Mouse (Mus musculus) hindbrain, embryonic 12.5 days (tissue): Measurements from ENCODE around the gene Bin2. TPM values are rescaled to one million over a fixed set of nuclear protein-coding genes. Genes with fewer than 3 reads are reported as not detected.

Experiments used
- ATAC-seq: fragments of 200-750 bp; cut with Nextera tagmentation; 2 replicates; pipeline ENCODE4 v1.8.0; 2017; ENCODE audit warnings: moderate TSS enrichment; ENCODE audit not compliant: low FRiP score
- H3K27ac ChIP-seq: fragments of 300-500 bp; sonication (generic); 2 replicates; pipeline ENCODE4 v1.5.1; 2016; ENCODE audit warnings: mild to moderate bottlenecking
- H3K27me3 ChIP-seq: fragments of 300-500 bp; sonication (generic); 2 replicates; pipeline ENCODE4 v1.6.1; 2016; ENCODE audit warnings: mild to moderate bottlenecking
- H3K36me3 ChIP-seq: fragments of 300-500 bp; sonication (generic); 2 replicates; pipeline ENCODE4 v1.6.1; 2016; ENCODE audit warnings: mild to moderate bottlenecking
- H3K4me1 ChIP-seq: fragments of 300-500 bp; sonication (generic); 2 replicates; pipeline ENCODE4 v1.6.1; 2016
- H3K4me2 ChIP-seq: fragments of 300-500 bp; sonication (generic); replicated peaks from 2 replicates; pipeline ENCODE4 v1.6.1; 2016; ENCODE audit warnings: mild to moderate bottlenecking
- H3K4me3 ChIP-seq: fragments of 300-500 bp; sonication (generic); 2 replicates; pipeline ENCODE4 v1.5.1; 2016; ENCODE audit warnings: mild to moderate bottlenecking
- H3K9ac ChIP-seq: fragments of 300-500 bp; sonication (generic); 2 replicates; pipeline ENCODE4 v1.6.1; 2016; ENCODE audit warnings: mild to moderate bottlenecking, moderate library complexity
- H3K9me3 ChIP-seq: fragments of 300-500 bp; sonication (generic); replicated peaks from 2 replicates; pipeline ENCODE4 v1.6.1; 2016; ENCODE audit warnings: mild to moderate bottlenecking
- WGBS: fragments of 180-500 bp; shearing (Covaris S2); methylation state at CpG from one replicate; pipeline ENCODE4 v1.1.7; 2016; 5-methylcytosine and 5-hydroxymethylcytosine counted together
- polyA plus RNA-seq: library from polyadenylated mRNA; unstranded; fragments of >200 nt; fragmentation: Nextera tagmentation; extraction: Ambion mirVana; gene quantifications from 2 replicates; pipeline ENCODE4 v1.2.1, GENCODE M21; 2016

The Bin2 gene
- polyA plus RNA-seq, 1 experiment from 2014 or later: 3.0 TPM

DNA sequence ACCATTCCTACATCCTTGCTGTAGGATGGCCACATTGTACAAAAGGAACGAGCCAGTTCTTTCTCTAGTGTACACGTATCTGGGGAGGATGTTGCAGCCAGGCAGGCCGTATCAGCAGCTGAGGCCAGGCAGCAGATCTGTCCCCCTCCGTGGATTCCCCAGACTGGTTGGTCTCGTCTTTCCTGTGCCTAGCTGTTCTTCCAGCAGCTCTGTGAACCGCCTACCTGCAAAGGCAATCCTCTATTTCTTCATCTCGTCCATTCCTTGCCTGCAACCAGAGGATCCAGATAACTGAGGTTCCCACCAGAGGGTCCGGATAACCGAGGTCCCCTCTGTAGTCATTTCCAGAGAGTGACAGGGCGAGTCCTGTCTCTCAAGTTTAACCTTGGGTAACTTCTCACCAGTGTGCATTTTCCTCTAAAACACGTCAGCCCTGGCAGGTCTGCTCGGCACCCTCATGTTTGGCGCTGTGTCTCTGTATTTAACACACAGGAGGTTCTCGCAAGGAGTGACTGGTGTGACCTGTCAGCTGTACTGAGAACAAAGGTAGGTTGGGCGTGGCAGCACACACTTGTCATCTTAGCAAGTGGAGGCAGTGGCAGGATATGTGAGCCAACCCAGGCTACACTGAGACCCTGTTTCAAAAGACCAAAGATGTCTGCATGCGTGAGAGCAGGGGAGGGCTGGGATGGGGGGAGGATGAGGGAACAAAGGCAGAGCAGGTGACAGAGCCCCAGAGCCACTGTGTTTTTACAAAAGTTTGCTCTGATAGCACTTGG lies 29.2 kb downstream of the Bin2 start:
- Histone ChIP-seq H3K4me1 (peaks cover 13% of the 10 kb centered on the region), H3K36me3 (no peaks in the 10 kb centered on the region), H3K27ac (no peak overlapping the region), H3K9ac (no peak overlapping the region), H3K9me3 (no peaks in the 10 kb centered on the region), H3K4me2 (no peak overlapping the region), H3K4me3 (no peak overlapping the region), H3K27me3 (peaks cover 39% of the 10 kb centered on the region)
- 69% methylated on average over 16 of the region's 16 CpGs for WGBS
- no peak for ATAC-seq

DNA sequence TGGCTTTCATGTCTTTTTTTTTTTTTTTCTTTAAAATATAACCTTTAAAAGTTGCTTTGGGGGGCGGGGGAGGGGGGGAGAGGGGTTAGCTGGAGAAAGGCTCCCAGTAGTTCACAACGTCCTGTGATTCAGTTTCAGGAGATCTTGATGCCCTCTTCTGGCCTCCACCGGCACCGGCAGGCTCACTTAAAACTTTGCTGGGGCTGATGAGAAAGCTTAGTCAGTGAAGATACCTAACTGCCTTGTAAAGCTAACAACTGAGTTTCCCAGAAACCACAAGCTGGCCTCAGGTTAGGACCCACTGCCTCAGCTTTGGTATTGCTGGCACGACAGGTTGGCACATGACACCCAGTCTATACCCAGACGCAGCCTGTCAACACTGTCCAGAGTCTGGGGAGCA lies 31.7 kb downstream of the Bin2 start:
- no peak for ATAC-seq
- H3K4me2 ChIP-seq: no peak overlapping the region
- H3K4me3 ChIP-seq: no peak overlapping the region
- no peaks in the 10 kb centered on the region for H3K9me3 ChIP-seq
- 16% methylated on average over 6 of the region's 6 CpGs for WGBS
- peaks cover 13% of the 10 kb centered on the region for H3K4me1 ChIP-seq
- no peak overlapping the region for H3K9ac ChIP-seq
- peaks cover 59% of the 10 kb centered on the region for H3K27me3 ChIP-seq
- no peaks in the 10 kb centered on the region for H3K36me3 ChIP-seq
- no peak overlapping the region for H3K27ac ChIP-seq

DNA sequence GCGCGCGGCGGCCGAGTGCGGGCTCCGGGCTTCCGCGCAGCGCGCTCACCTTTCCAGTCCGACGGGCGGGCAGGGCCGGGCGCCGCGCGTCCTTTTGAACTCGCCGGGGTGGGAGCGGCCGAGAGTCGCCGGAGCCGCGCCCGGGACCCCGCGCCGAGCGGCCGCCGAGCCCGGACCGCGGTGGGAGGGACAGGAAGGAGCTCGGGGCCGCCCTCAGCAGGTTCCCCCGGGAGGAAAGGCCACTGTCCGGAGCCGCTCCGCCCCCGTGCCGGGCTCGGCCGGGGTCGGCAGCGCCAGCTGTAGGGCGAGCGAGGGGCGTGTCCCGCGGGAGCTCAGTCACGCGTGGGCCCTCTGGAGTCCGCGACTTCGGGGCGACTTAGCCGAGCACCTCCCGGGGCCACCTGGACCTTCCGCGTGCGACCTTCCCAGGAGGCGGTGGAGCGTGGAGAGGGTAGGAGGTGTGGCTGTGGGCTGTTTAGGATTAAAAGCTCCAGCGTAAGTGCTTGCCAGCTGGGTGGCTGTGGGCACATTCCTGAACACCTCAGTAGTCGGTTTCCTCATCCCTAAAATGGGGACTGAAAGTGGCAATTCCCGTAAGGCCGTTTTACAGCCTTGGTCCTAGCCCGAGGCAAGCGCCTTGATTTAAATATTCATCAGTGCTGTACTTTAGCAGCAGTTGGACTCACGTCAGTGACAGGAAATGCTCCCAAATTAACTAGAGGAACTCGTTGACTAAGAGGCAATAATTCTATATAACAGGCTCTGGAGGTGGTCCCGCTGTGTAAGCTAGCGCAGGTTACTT lies 32.5 kb downstream of the Bin2 start, which contains the start of gene Smagp:
Gene Smagp (minus strand): TSS at position 241 of the 802 bp plus-strand sequence.
- Histone ChIP-seq H3K36me3 (no peaks in the 10 kb centered on the region), H3K27me3 (peaks cover 62% of the 10 kb centered on the region), H3K4me2 (peak within 1 kb of the TSS; percentile 69), H3K9me3 (no peaks in the 10 kb centered on the region), H3K4me1 (peaks cover 13% of the 10 kb centered on the region), H3K4me3 (peak within 1 kb of the TSS; percentile 46), H3K27ac (no peak within 1 kb of the TSS), H3K9ac (peak within 1 kb of the TSS; percentile 40)
- ATAC-seq: no peak
- WGBS: under 1% methylated on average over 68 of the region's 77 CpGs

DNA sequence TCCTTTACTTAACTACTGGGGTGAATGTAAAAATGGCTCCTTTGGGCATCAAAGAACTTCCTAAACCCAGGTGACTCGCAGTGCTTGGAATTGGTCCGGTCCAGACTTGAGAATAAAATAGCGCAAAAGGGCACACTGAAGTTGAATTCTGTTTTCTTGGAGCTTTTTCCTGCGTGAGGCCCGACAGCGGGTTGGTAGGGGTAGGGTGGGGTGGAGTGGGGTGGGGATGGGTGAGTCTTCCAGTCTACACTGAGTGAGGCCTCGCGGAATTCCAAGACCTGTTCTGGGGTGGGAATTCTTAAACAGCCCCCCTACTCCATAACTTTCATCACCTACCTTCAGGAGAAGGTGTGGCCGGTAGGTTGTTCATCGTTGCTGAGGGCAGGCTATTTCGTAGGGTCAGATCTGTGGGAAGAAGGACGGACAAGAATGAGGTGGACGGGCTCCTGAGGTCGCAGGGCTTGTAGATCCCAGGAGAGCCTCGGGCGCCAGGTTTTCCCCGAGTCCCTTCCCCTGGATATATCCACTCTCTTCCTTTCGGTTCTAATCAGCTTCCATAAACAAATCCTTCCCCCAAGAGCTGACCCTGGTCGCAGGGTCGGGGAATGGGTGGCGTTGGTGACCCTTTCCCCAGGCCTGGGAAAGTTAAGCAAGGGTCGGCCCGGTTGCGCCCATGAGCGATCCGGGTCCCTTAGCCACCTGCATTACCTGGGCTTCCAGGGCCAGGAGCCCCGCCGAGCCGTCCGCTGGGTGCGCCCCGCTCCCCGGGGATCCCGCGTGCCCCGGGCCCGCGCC lies 33.3 kb downstream of the Bin2 start:
- peak overlapping the region; percentile 69 for H3K4me2 ChIP-seq
- ATAC-seq: no peak
- no peak overlapping the region for H3K27ac ChIP-seq
- peaks cover 62% of the 10 kb centered on the region for H3K27me3 ChIP-seq
- peak overlapping the region; percentile 46 for H3K4me3 ChIP-seq
- no peaks in the 10 kb centered on the region for H3K36me3 ChIP-seq
- peaks cover 13% of the 10 kb centered on the region for H3K4me1 ChIP-seq
- H3K9me3 ChIP-seq: no peaks in the 10 kb centered on the region
- H3K9ac ChIP-seq: peak overlapping the region; percentile 40
- 4% methylated on average over 38 of the region's 38 CpGs for WGBS

DNA sequence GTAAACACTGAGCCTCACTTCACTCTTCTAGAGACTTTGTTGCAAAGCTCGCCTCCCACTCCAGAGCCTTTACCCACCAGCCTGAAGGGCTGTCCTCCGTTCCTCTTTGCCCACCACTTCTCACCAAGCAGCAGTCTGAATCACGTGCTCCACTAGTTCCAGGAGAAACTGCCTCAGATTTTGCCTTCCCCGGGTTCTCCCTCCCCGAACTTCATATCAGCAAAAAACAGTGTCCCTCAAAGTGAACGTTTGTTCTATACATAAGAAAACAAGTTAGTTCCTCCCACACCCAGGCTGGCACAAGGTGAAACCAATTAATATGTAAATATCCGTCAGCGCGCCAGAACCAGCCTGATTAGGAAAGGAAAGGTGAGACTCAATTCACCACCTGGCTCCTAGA lies 34.1 kb downstream of the Bin2 start:
- H3K36me3 ChIP-seq: no peaks in the 10 kb centered on the region
- H3K9me3 ChIP-seq: no peaks in the 10 kb centered on the region
- H3K9ac ChIP-seq: no peak overlapping the region
- no peak for ATAC-seq
- H3K4me1 ChIP-seq: peaks cover 13% of the 10 kb centered on the region
- H3K4me2 ChIP-seq: no peak overlapping the region
- no peak overlapping the region for H3K27ac ChIP-seq
- 9% methylated on average over 9 of the region's 9 CpGs for WGBS
- H3K4me3 ChIP-seq: no peak overlapping the region
- peaks cover 62% of the 10 kb centered on the region for H3K27me3 ChIP-seq

DNA sequence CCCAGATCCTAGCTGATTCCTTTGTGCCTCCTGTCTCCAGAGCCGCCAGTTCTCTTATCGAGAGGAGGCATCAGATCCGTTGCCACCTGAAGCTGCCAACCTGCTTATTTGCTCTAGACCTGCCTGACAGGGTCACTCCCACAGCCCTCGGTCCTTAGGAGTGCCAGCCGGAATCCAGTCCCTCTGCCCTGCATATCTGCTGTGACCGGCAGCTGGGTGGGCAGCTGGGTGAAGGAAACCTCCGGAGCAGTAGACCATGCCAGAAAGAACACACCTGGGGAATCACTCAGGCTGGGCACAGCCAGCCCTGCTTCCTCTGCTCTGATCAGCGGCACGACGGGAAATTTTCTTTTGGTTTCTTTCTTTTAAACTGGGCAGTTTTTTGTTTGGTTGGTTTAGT lies 36.0 kb downstream of the Bin2 start:
- Histone ChIP-seq H3K36me3 (no peaks in the 10 kb centered on the region), H3K4me1 (peaks cover 14% of the 10 kb centered on the region), H3K4me2 (no peak overlapping the region), H3K9ac (no peak overlapping the region), H3K27me3 (peaks cover 61% of the 10 kb centered on the region), H3K9me3 (no peaks in the 10 kb centered on the region), H3K4me3 (no peak overlapping the region), H3K27ac (no peak overlapping the region)
- no peak for ATAC-seq
- whole genome bisulfite sequencing: 80% methylated on average over 10 of the region's 10 CpGs

DNA sequence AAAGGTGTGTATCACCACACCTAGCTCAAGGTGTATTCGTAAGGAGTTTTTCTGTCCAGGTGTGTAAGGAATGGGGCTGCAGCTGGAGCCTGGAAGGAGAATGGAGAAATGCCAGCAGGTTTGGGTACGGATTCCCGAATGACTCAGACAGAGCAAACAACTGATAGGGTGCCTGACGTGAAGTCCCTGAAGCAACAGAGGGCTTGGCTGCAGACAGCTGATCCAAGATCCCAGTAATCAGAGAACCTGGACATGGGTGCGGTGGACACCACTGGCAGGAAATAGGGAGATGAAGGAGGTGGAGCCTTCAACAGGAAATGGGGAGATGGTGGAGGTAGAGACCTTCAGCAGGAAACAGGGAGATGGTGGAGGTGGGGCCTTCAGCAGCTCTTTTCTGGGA lies 37.0 kb downstream of the Bin2 start:
- 87% methylated on average over 5 of the region's 5 CpGs for WGBS
- Histone ChIP-seq H3K36me3 (no peaks in the 10 kb centered on the region), H3K4me1 (peaks cover 20% of the 10 kb centered on the region), H3K27ac (no peak overlapping the region), H3K27me3 (peaks cover 50% of the 10 kb centered on the region), H3K4me2 (no peak overlapping the region), H3K9ac (no peak overlapping the region), H3K4me3 (no peak overlapping the region), H3K9me3 (no peaks in the 10 kb centered on the region)
- ATAC-seq: no peak

DNA sequence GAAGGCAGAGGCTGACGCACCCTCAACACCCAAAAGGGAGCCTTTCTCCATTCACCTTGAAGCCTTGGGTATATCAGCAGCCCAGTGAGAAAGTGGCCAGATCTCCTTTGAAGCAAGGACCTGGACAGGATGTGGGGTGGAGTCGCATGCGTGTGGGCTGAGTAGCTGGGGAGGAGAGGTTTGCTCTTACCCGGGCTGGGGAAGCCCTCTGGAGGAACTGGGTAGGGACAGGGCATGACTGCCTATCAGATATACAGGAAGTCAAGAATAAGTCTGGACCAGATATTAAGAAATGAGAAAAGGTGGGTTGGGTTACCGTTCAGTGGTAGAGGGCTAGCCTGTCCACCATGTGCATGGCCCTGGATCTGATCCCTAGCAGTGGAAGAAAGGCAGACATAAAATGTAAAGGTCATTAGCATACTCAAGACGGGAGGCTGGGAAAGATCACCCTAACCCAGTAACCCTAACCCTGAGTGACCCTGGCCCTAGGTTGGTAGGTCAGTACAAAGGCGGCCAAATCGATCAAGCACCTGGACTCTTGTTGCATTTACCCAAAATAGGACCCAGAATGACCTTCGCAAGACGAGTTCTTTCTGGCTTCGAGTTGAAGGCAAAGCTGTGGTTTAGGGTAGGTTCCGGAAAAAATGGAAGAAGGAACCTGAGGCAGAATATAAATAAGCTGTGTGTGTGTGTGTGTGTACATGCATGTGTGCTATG lies 37.7 kb downstream of the Bin2 start:
- H3K9ac ChIP-seq: no peak overlapping the region
- H3K27ac ChIP-seq: no peak overlapping the region
- no peak overlapping the region for H3K4me3 ChIP-seq
- H3K27me3 ChIP-seq: peaks cover 43% of the 10 kb centered on the region
- H3K4me1 ChIP-seq: peaks cover 14% of the 10 kb centered on the region
- WGBS: 85% methylated on average over 12 of the region's 12 CpGs
- no peak for ATAC-seq
- H3K4me2 ChIP-seq: no peak overlapping the region
- no peaks in the 10 kb centered on the region for H3K36me3 ChIP-seq
- no peaks in the 10 kb centered on the region for H3K9me3 ChIP-seq

DNA sequence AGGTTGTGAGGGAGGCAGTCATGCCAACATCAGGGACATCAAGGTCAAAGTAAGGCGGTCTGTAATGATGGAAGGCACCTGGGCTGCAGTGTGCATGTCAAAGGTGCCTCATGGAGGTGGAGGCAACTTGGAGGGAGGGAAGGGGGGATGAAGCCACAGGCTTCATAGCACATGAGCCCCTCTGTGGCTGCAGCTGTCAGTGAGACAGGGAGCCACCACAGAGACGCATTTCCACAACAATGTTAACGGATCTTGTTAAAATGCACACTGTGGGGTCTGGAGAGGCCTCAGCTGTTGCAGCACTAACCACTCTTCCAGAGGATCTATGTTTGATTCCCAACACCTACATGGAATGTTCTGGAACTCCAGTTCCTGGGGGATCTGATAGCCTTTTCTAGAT lies 39.2 kb downstream of the Bin2 start:
- Histone ChIP-seq H3K36me3 (no peaks in the 10 kb centered on the region), H3K9me3 (no peaks in the 10 kb centered on the region), H3K9ac (no peak overlapping the region), H3K27me3 (peaks cover 28% of the 10 kb centered on the region), H3K4me2 (no peak overlapping the region), H3K4me3 (no peak overlapping the region), H3K4me1 (peaks cover 7% of the 10 kb centered on the region; the same call in 1 of the 2 replicates), H3K27ac (no peak overlapping the region)
- 51% methylated on average over 3 of the region's 3 CpGs for WGBS
- no peak for ATAC-seq

DNA sequence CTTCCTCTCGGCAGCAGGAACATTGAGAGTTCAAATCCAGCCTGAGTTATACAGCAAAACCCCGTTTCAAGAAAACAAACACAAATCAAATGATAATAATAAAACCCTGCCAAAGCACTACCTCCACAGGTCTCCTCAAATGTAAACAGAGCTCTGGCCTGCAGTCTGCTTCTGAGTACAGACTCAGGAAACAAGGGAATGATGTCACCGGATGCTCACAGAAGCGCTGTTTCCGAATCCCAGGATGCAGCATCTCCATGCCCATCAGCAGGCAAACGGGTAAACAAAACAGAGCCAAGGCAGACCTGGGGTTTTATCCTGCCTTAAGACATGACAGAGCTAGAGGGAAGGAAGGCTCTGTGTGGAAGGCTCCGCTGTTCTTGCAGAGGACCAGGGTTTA lies 40.6 kb downstream of the Bin2 start:
- Histone ChIP-seq H3K36me3 (no peaks in the 10 kb centered on the region), H3K27me3 (peaks cover 18% of the 10 kb centered on the region), H3K4me2 (no peak overlapping the region), H3K9me3 (no peaks in the 10 kb centered on the region), H3K4me3 (no peak overlapping the region), H3K27ac (no peak overlapping the region), H3K4me1 (peaks cover 7% of the 10 kb centered on the region; the same call in 1 of the 2 replicates), H3K9ac (no peak overlapping the region)
- no peak for ATAC-seq
- 47% methylated on average over 7 of the region's 7 CpGs for WGBS

DNA sequence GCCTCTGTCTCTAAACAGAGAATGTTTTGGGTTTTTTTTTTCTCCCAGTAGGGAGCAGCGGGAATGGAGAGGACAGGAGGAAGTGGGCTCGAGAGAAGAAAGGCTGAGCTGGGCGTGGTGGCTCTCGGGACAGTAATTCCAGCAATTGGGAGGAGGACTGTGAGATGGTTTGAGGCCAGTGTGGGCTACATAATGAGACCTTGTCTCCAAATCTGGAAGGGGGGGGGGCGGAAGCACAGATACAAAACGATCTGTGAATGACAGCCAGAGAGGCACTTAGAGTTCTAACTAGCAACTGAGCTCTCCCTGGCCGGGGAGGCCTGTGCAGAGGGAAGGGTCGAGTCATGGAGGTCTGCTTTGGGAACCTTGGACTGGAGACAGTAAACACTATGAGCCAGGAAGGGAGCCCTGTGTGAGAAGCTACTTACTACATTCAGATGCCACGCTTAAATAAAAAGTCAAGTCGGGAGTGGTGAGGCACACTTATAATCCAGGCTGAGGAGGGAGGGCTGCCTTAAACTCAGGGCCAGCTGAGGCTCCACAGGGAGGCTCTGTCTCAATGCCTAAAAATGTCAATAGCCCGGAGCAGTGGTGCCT lies 41.5 kb downstream of the Bin2 start:
- WGBS: 3% methylated on average over 11 of the region's 11 CpGs
- Histone ChIP-seq H3K27me3 (peaks cover 11% of the 10 kb centered on the region; the same call in 1 of the 2 replicates), H3K4me2 (no peak overlapping the region), H3K9me3 (no peaks in the 10 kb centered on the region), H3K9ac (no peak overlapping the region), H3K36me3 (no peaks in the 10 kb centered on the region), H3K27ac (no peak overlapping the region), H3K4me1 (peaks cover 7% of the 10 kb centered on the region; the same call in 1 of the 2 replicates), H3K4me3 (no peak overlapping the region)
- no peak for ATAC-seq
